11 mouse cellular contexts compared by ENCODE assay signal in the genomic region with DNA sequence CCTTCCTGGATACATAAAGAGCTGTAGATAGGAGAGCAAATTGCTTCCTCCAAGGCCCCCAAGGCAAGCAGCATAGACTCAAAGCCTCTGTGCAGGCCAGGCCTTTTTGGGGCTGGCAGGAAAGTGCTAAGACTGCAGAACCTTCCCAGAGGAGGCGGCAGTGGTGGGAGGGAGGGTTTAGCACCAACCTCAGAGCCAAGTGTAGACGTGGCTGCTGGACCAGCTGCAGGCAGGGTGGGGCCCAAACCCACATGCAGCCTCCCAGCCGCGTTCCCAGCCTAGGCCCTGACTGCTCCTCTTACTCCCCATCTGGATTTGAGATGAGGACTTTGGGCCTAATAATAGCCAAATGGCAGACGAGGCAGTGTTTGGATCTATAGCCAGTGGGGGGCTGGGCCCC. TPM values are rescaled to one million over a fixed set of nuclear protein-coding genes. Genes with fewer than 3 reads are reported as not detected.
A peak's percentile ranks its signal among the peaks of the same experiment; 100 is the strongest.
DNase-seq lines count a peak whose midpoint lies in the region; ATAC-seq lines count a peak whose summit lies in the region.
"Had no signal": no experiment of that assay in that cellular context is flagged by ENCODE, and none has a peak within 500 bp of the region (broad histone marks: within the 10 kb centered on the region; RNA-seq: fewer than 3 reads in every experiment).

No protein-coding gene starts in this region.

- DNase-seq in urinary bladder, postnatal 14 days (ENCODE audit: low spot score), result peak; percentile 79
- no peak for DNase-seq in urinary bladder, adult 2 months (ENCODE audit: low spot score)
- peak; percentile 72 to 82 for DNase-seq in gastrocnemius, postnatal 36 days
- peak; percentile 53 to 55 for DNase-seq in lung, adult 18-20 months
- no peak for DNase-seq in cerebellum, adult 9-10 months
- DNase-seq in right cerebral cortex, postnatal 10 days (ENCODE audit: low spot score in 2 of 2), result no peak
- DNase-seq: kidney, adult 8-10 months had no signal

- no peak for ATAC-seq in erythroid progenitor cell, adult 5-6 weeks (replicated peaks; ENCODE audit: low FRiP score, poor library complexity, severe bottlenecking)
- ATAC-seq: forebrain, embryonic 13.5 days; Patski had no signal

- intact Hi-C loops in gastrocnemius, postnatal 36 days (cut with DNase I), result no loop called here

RNA-seq across cellular contexts. Expression of gene Smtn, which starts 2.6 kb away (rescaled TPM):
- 371 and 680 TPM in 2 replicates for polyA plus RNA-seq in urinary bladder, adult 2 months (2012; rRNA removed)
- total RNA-seq in gastrocnemius, postnatal 36 days (2021), result 10 to 100 TPM; 71.9 to 78.7 TPM
- 6.1 TPM in 1 of 2 replicates, not detected in the other for total RNA-seq in erythroid progenitor cell, adult 5-6 weeks (2015; ENCODE audit: low replicate concordance)
- total RNA-seq in erythroid progenitor cell, adult 5-6 weeks (2017; ENCODE audit: low replicate concordance), result 0.39 and 2.9 TPM in 2 replicates

RNA-seq across cellular contexts. Expression of gene Selenom, which starts 28.5 kb away (rescaled TPM):
- polyA plus RNA-seq in urinary bladder, adult 2 months (2012; rRNA removed), result 321 and 348 TPM in 2 replicates
- total RNA-seq in gastrocnemius, postnatal 36 days (2021), result 10 to 100 TPM; 13.2 to 14.9 TPM
- 1.8 TPM in 1 of 2 replicates, not detected in the other for total RNA-seq in erythroid progenitor cell, adult 5-6 weeks (2015; ENCODE audit: low replicate concordance)
- 3.3 TPM in 1 of 2 replicates, not detected in the other for total RNA-seq in erythroid progenitor cell, adult 5-6 weeks (2017; ENCODE audit: low replicate concordance)

RNA-seq across cellular contexts. Expression of gene Inpp5j, which starts 38.4 kb away (rescaled TPM):
- polyA plus RNA-seq in urinary bladder, adult 2 months (2012; rRNA removed), result 0.70 and 1.5 TPM in 2 replicates
- total RNA-seq in gastrocnemius, postnatal 36 days (2021), result 1 to 10 TPM; 3.4 to 4.1 TPM
- 1.3 TPM in 1 of 2 replicates, not detected in the other for total RNA-seq in erythroid progenitor cell, adult 5-6 weeks (2015; ENCODE audit: low replicate concordance)
- not detected in 2 replicates for total RNA-seq in erythroid progenitor cell, adult 5-6 weeks (2017; ENCODE audit: low replicate concordance)
- total RNA-seq: liver, adult 2 months had no signal

RNA-seq across cellular contexts. Expression of gene Pla2g3, which starts 54.9 kb away (rescaled TPM):
- polyA plus RNA-seq in urinary bladder, adult 2 months (2012; rRNA removed), result 0.66 and 0.74 TPM in 2 replicates
- total RNA-seq in gastrocnemius, postnatal 36 days (2021), result under 1 TPM in 1 of 2 experiments, not detected in 1; 0.10 TPM
- not detected in 2 replicates for total RNA-seq in erythroid progenitor cell, adult 5-6 weeks (2015; ENCODE audit: low replicate concordance)
- total RNA-seq in erythroid progenitor cell, adult 5-6 weeks (2017; ENCODE audit: low replicate concordance), result not detected in 2 replicates
- total RNA-seq: liver, adult 2 months had no signal

Comparison
In these comparisons a context has a peak if more than half of its experiments do, and no peak if none do; other contexts are left out.
1. DNase-seq: peak in urinary bladder, postnatal 14 days (single experiment), gastrocnemius, postnatal 36 days (2 of 2) and lung, adult 18-20 months (2 of 2); none in urinary bladder, adult 2 months (single experiment), cerebellum, adult 9-10 months (single experiment) and right cerebral cortex, postnatal 10 days (0 of 2).
2. RNA of gene Smtn, which starts 2.6 kb away (total RNA-seq): 71.9 to 78.7 TPM in gastrocnemius, postnatal 36 days; 0.39 to 6.1 TPM in erythroid progenitor cell, adult 5-6 weeks; every median in the first group is over 10 times any median in the second.